Mouse (Mus musculus) cerebellum, adult 2 months (tissue): ENCODE measurements at regions not wholly inside any gene's neighbourhood (a gene's known extent, or its start where the extent isn't known, plus 50 kb on each side); places are given as distances from the start of the nearest gene placed in this dataset.

ENCODE experiments used
- CTCF ChIP-seq: fragments of 200-500 bp; IDR thresholded peaks from 2 replicates; pipeline ENCODE4 v1.5.1; 2011; ENCODE audit warnings: low read depth, mild to moderate bottlenecking, control low read depth, low read length, moderate library complexity, borderline replicate concordance; ENCODE audit not compliant: insufficient read depth
- POLR2A ChIP-seq: fragments of 200-500 bp; IDR thresholded peaks from 2 replicates; pipeline ENCODE4 v1.6.1; 2011; ENCODE audit warnings: low read length, control low read depth, borderline replicate concordance; ENCODE audit not compliant: insufficient read depth

- TF ChIP-seq POLR2A (no peak), CTCF (no peak)
Measured at GRCm38 (mm10) chr10:16650120-16650519, 1072.9 kb upstream of the Cited2 start.
